In genomic region chr5:31241522-31242034, GRCm38 (mm10) we compare ENCODE assay signal across 8 mouse cellular contexts. TPM values are rescaled to one million over a fixed set of nuclear protein-coding genes. Genes with fewer than 3 reads are reported as not detected.
DNase-seq lines count a peak whose midpoint lies in the region; ATAC-seq and TF ChIP-seq lines count a peak whose summit lies in the region.

No protein-coding gene starts in this region.

- peaks cover 31% of the 10 kb centered on the region for H3K36me3 ChIP-seq in heart, embryonic 14.5 days (ENCODE audit: control insufficient read depth, insufficient read depth, low read length)
- H3K36me3 ChIP-seq in ES-E14 (ENCODE audit: control insufficient read depth, insufficient read depth, low read length, poor library complexity, severe bottlenecking) = peaks cover 4% of the 10 kb centered on the region

- no peak for ATAC-seq in heart, embryonic 14.5 days (ENCODE audit: insufficient number of reproducible peaks, insufficient read depth, low FRiP score, low read depth)
- ATAC-seq in granulocyte monocyte progenitor cell, adult 5-6 weeks (replicated peaks; ENCODE audit: poor library complexity, severe bottlenecking) = peak; percentile 4
- peak; percentile 46; the same call in 1 of the 2 replicates for ATAC-seq in megakaryocyte-erythroid progenitor cell, adult 5-6 weeks (replicated peaks; ENCODE audit: low FRiP score, low TSS enrichment, poor library complexity, severe bottlenecking)

- peak overlapping the region; percentile 96 for H3K9ac ChIP-seq in heart, embryonic 14.5 days (ENCODE audit: low read length)
- H3K9ac ChIP-seq in ES-E14 (ENCODE audit: insufficient read depth, low read depth, low read length, poor library complexity, severe bottlenecking) = peak overlapping the region; percentile 61; the same call in 1 of the 2 replicates

- 0% methylated on average over 13 of the region's 13 CpGs for WGBS in heart, embryonic 14.5 days

- peak overlapping the region; percentile 88 for H3K4me2 ChIP-seq in heart, embryonic 14.5 days (ENCODE audit: low read length)

- no peaks in the 10 kb centered on the region for H3K27me3 ChIP-seq in heart, embryonic 14.5 days (ENCODE audit: control insufficient read depth, insufficient read depth, low read length)

- H3K4me1 ChIP-seq in heart, embryonic 14.5 days (ENCODE audit: control insufficient read depth in 2 of 2, insufficient read depth in 2 of 2, low read length in 2 of 2) = peaks cover 0 to 9% of the 10 kb centered on the region in 2 experiments; a peak in 2 of 4 replicates
- peaks cover 0 to 4% of the 10 kb centered on the region in 2 experiments; a peak in 1 of 4 replicates for H3K4me1 ChIP-seq in ES-E14 (ENCODE audit: control insufficient read depth in 2 of 2, insufficient read depth in 2 of 2, low read length in 2 of 2, poor library complexity in 1 of 2)

- H3K4me3 ChIP-seq in heart, embryonic 14.5 days (ENCODE audit: control insufficient read depth in 1 of 2, insufficient read depth in 1 of 2, low read depth in 1 of 2, low read length in 2 of 2) = peak overlapping the region; percentile 88 to 100
- H3K4me3 ChIP-seq in ES-E14 (ENCODE audit: insufficient read depth in 1 of 2, low read depth in 1 of 2, low read length in 2 of 2, poor library complexity in 1 of 2, severe bottlenecking in 1 of 2) = peak overlapping the region; percentile 75 to 93

- in situ Hi-C loops in ES-E14 (cut with MboI; ENCODE audit: low sequenced_read_pairs in 2 of 2, unreplicated experiment in 2 of 2) = no loop called here

- DNase-seq in heart, postnatal 36 days = no peak
- DNase-seq in ES-E14 (ENCODE audit: low read depth, low spot score) = no peak
- no peak for DNase-seq in cerebellum, postnatal 4 days (ENCODE audit: low spot score in 2 of 2)
- DNase-seq in right cerebral cortex, postnatal 4 days = no peak
- DNase-seq in B cell, adult 2 months = no peak

- intact Hi-C loops in heart, postnatal 36 days (cut with DNase I) = loop anchor here (2.0 kb wide), 3 partner anchors 49 to 63 kb away; partner anchors contain the start of genes Eif2b4, Gm29609, Ift172 and Snx17

- H3K27ac ChIP-seq in heart, embryonic 14.5 days (replicated peaks in 1 of 2; ENCODE audit: control insufficient read depth in 1 of 2, insufficient read depth in 1 of 2, low read depth in 2 of 2, low read length in 2 of 2) = peak overlapping the region; percentile 49 to 99
- H3K27ac ChIP-seq in ES-E14 (ENCODE audit: insufficient read depth, low read depth, low read length, poor library complexity, severe bottlenecking) = no peak overlapping the region

- H3K9me3 ChIP-seq in heart, embryonic 14.5 days (ENCODE audit: control insufficient read depth, low read length) = no peaks in the 10 kb centered on the region
- no peaks in the 10 kb centered on the region for H3K9me3 ChIP-seq in ES-E14 (ENCODE audit: control insufficient read depth, insufficient read depth, low read depth, low read length)

TF ChIP-seq in ES-E14, 5 proteins besides CTCF, POLR2A, EP300 and RAD21:
- no peak for TF ChIP-seq ZC3H11A (IDR thresholded peaks at IDR 0.05; ENCODE audit: borderline replicate concordance, low read depth, low read length)
- TF ChIP-seq ZNF384 (IDR thresholded peaks at IDR 0.05; ENCODE audit: low read depth, low read length) = no peak
- TF ChIP-seq CHD2 (IDR thresholded peaks at IDR 0.05; ENCODE audit: low read depth, low read length) = no peak
- TF ChIP-seq MAFK (IDR thresholded peaks at IDR 0.05; ENCODE audit: insufficient read depth, low read depth, low read length) = no peak
- no peak for TF ChIP-seq HCFC1 (IDR thresholded peaks at IDR 0.05; ENCODE audit: borderline replicate concordance, insufficient read depth, low read length)

RNA-seq across cellular contexts. Expression of gene Gm9970, which starts 0.5 kb away (rescaled TPM):
- 0.41 and 1.1 TPM in 2 replicates for polyA plus RNA-seq in heart, embryonic 14.5 days (2014; fragmentation: Nextera tagmentation; extraction: Ambion mirVana)
- total RNA-seq in heart, postnatal 36 days (2021) = not detected
- not detected in 2 replicates for total RNA-seq in ES-E14 (2012; rRNA removed)
- total RNA-seq in granulocyte monocyte progenitor cell, adult 5-6 weeks (2014; fragmentation: Nextera tagmentation) = not detected in 2 replicates
- total RNA-seq in granulocyte monocyte progenitor cell, adult 5-6 weeks (2017) = not detected in 2 replicates
- total RNA-seq in megakaryocyte-erythroid progenitor cell, adult 5-6 weeks (2014; fragmentation: Nextera tagmentation) = not detected in 2 replicates
- not detected in 2 replicates for total RNA-seq in megakaryocyte-erythroid progenitor cell, adult 5-6 weeks (2017)

RNA-seq across cellular contexts. Expression of gene Nrbp1, which starts 0.9 kb away (rescaled TPM):
- polyA plus RNA-seq in heart, embryonic 14.5 days (2014; fragmentation: Nextera tagmentation; extraction: Ambion mirVana) = 124 and 125 TPM in 2 replicates
- total RNA-seq in heart, postnatal 36 days (2021) = 10 to 100 TPM; 85.4 to 88.1 TPM
- total RNA-seq in ES-E14 (2012; rRNA removed) = 42.4 and 53.1 TPM in 2 replicates
- 65.6 and 75.4 TPM in 2 replicates for total RNA-seq in granulocyte monocyte progenitor cell, adult 5-6 weeks (2014; fragmentation: Nextera tagmentation)
- total RNA-seq in granulocyte monocyte progenitor cell, adult 5-6 weeks (2017) = 79.2 and 99.5 TPM in 2 replicates
- total RNA-seq in megakaryocyte-erythroid progenitor cell, adult 5-6 weeks (2014; fragmentation: Nextera tagmentation) = 43.4 and 51.1 TPM in 2 replicates
- total RNA-seq in megakaryocyte-erythroid progenitor cell, adult 5-6 weeks (2017) = 64.9 and 75.5 TPM in 2 replicates

RNA-seq across cellular contexts. Expression of gene Krtcap3, which starts 9.9 kb away (rescaled TPM):
- 4.8 and 5.4 TPM in 2 replicates for polyA plus RNA-seq in heart, embryonic 14.5 days (2014; fragmentation: Nextera tagmentation; extraction: Ambion mirVana)
- 1 to 10 TPM; 1.7 to 2.7 TPM for total RNA-seq in heart, postnatal 36 days (2021)
- total RNA-seq in ES-E14 (2012; rRNA removed) = 10.5 and 24.6 TPM in 2 replicates
- 1.6 and 19.8 TPM in 2 replicates for total RNA-seq in granulocyte monocyte progenitor cell, adult 5-6 weeks (2014; fragmentation: Nextera tagmentation)
- total RNA-seq in granulocyte monocyte progenitor cell, adult 5-6 weeks (2017) = 1.6 and 4.7 TPM in 2 replicates
- 0.72 and 7.6 TPM in 2 replicates for total RNA-seq in megakaryocyte-erythroid progenitor cell, adult 5-6 weeks (2014; fragmentation: Nextera tagmentation)
- total RNA-seq in megakaryocyte-erythroid progenitor cell, adult 5-6 weeks (2017) = 2.5 and 8.8 TPM in 2 replicates

RNA-seq across cellular contexts. Expression of gene Ppm1g, which starts 21.1 kb away (rescaled TPM):
- 85.4 and 91.1 TPM in 2 replicates for polyA plus RNA-seq in heart, embryonic 14.5 days (2014; fragmentation: Nextera tagmentation; extraction: Ambion mirVana)
- total RNA-seq in heart, postnatal 36 days (2021) = 10 to 100 TPM; 50.3 to 58.7 TPM
- 285 and 294 TPM in 2 replicates for total RNA-seq in ES-E14 (2012; rRNA removed)
- total RNA-seq in granulocyte monocyte progenitor cell, adult 5-6 weeks (2014; fragmentation: Nextera tagmentation) = 155 and 167 TPM in 2 replicates
- 175 and 201 TPM in 2 replicates for total RNA-seq in granulocyte monocyte progenitor cell, adult 5-6 weeks (2017)
- total RNA-seq in megakaryocyte-erythroid progenitor cell, adult 5-6 weeks (2014; fragmentation: Nextera tagmentation) = 295 and 300 TPM in 2 replicates
- total RNA-seq in megakaryocyte-erythroid progenitor cell, adult 5-6 weeks (2017) = 329 and 355 TPM in 2 replicates

RNA-seq across cellular contexts. Expression of gene Zfp513, which starts 39.5 kb away (rescaled TPM):
- polyA plus RNA-seq in heart, embryonic 14.5 days (2014; fragmentation: Nextera tagmentation; extraction: Ambion mirVana) = 3.3 and 4.3 TPM in 2 replicates
- total RNA-seq in heart, postnatal 36 days (2021) = 10 to 100 TPM in 1 of 2 experiments, 1 to 10 TPM in 1; 7.9 to 10.3 TPM
- total RNA-seq in ES-E14 (2012; rRNA removed) = 15.2 and 18.5 TPM in 2 replicates
- total RNA-seq in granulocyte monocyte progenitor cell, adult 5-6 weeks (2014; fragmentation: Nextera tagmentation) = 10.6 and 15.4 TPM in 2 replicates
- 5.9 and 6.9 TPM in 2 replicates for total RNA-seq in granulocyte monocyte progenitor cell, adult 5-6 weeks (2017)
- total RNA-seq in megakaryocyte-erythroid progenitor cell, adult 5-6 weeks (2014; fragmentation: Nextera tagmentation) = 5.3 and 5.5 TPM in 2 replicates
- 3.2 and 5.6 TPM in 2 replicates for total RNA-seq in megakaryocyte-erythroid progenitor cell, adult 5-6 weeks (2017)
